Mouse (Mus musculus): ENCODE measurements around the gene Tmem140.

- TF ChIP-seq CEBPB (IDR thresholded peaks at IDR 0.05; ENCODE audit: insufficient read depth, poor library complexity, severe bottlenecking) (no peak), USF1 (IDR thresholded peaks at IDR 0.05; ENCODE audit: low read depth) (no peak), MYOD1 (IDR thresholded peaks at IDR 0.05; ENCODE audit: control insufficient read depth in 1 of 3, insufficient read length in 2 of 3, low read depth in 2 of 3) (no peak), POLR2A (IDR thresholded peaks at IDR 0.05; ENCODE audit: insufficient read length, low read depth) (no peak), MYOG (IDR thresholded peaks at IDR 0.05; ENCODE audit: control insufficient read depth in 1 of 3, insufficient read depth in 1 of 3, insufficient read length in 2 of 3, low read depth in 2 of 3) (no peak)
Observed at GRCm38 (mm10) chr6:34879101-34879740, 16.3 kb downstream of the Tmem140 start.
